Mouse (Mus musculus): Measurements from ENCODE around the gene Ptges.

Ptges gene

GRCm38 (mm10) chr2:30901646-30902160, 28.0 kb downstream of the Ptges start:
- no peak for DNase-seq (ENCODE audit: low read depth)

DNA sequence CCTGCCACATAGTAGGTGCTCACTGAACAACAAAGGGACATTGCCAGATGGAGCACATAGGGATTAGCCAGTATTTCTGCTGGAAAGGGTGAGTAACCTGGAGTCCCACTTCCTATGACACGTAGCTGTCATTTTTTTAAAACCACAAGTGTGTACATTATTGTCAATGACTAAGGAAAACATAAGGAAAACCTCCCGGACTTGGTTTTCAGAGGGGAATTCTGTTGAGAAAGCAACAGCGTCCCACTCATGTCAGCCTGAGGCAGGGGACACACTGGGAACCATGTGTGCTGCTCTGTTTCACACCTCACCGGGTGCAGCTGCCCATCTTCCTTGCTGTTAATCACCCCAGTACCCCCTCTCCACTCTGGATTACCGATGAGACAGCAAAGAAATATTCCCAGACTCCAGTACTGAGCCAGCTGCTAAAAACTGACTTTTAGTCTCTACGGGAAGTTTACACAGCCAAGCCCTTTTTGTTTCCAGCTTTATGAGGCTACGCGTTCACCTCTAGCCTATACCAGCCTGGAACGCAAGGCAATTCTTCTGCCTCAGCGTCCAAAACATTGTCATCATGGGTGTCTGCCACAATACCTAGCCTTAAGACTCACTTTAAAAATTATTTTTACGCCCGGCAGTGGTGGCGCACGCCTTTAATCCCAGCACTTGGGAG, 30.1 kb downstream of the Ptges start:
- DNase-seq (ENCODE audit: low read depth), result no peak

DNA sequence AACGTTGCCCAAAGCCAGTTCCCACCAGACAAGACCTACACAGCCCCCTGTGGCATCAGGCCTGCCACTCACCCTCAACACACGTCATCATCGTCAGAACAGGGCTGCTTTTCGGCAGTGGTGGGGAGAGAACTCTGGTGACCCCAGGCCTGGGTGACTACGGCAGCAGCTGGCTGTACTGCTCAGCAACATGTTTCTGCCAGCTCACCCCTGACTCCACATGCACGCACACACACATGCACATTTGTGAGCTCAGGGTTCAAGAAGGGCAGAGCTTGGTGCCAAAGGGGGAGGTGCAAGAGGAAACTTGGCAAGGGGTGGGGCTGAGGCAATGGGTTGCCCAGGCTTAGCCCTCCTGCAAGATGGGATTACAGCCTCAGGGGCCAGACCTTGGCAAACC, 32.4 kb downstream of the Ptges start:
- peak; percentile 70 for DNase-seq (ENCODE audit: low read depth)

- no peak for DNase-seq (ENCODE audit: low read depth)
Observed at GRCm38 (mm10) chr2:30893946-30894345, 35.7 kb downstream of the Ptges start.

DNA sequence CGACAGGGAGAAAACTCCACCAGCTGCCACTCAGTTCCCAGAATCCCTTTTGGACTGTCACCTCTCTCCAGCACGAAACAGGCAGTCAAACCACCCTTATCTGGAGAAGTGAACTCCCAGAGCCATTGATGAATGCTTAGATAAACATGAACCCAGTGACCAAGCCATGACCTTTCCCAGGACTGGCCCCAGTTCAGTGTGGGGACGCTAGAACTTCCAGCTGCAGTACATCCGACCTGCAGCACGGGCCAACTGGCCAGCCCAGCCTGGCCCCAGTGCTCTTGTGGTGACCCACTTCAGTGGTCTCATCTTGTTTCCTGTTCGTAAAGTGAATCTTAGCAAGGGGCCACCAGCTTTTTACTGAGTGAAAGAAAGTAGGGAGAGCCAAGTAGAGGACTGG, 36.3 kb downstream of the Ptges start:
- no peak for DNase-seq (ENCODE audit: low read depth)

DNA sequence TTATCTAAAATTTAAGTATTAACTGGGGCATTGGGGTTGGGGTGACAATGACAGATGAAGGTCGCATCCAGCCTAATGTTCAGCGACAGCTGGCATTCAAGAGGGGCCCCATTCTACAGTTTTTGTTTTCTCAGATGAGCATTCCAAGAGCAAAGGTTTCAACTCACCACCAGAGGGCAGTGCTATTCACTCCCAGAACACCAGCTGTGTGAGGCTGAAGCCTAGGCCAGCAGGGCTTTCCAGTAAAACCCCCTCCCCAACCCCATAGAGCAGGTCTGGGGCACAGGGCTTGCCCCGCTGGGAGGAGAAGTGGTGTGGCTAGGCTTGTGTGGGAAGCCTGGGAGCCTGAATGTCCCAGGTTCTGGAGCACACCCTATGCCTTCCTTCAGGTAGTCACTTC, 38.7 kb downstream of the Ptges start:
- DNase-seq (ENCODE audit: low read depth), result peak; percentile 73

GRCm38 (mm10) chr2:30885453-30886163, 44.1 kb downstream of the Ptges start:
- no peak for DNase-seq (ENCODE audit: low read depth)

- no peak for DNase-seq (ENCODE audit: low read depth)
Observed at GRCm38 (mm10) chr2:30884852-30885373, 44.8 kb downstream of the Ptges start.

DNA sequence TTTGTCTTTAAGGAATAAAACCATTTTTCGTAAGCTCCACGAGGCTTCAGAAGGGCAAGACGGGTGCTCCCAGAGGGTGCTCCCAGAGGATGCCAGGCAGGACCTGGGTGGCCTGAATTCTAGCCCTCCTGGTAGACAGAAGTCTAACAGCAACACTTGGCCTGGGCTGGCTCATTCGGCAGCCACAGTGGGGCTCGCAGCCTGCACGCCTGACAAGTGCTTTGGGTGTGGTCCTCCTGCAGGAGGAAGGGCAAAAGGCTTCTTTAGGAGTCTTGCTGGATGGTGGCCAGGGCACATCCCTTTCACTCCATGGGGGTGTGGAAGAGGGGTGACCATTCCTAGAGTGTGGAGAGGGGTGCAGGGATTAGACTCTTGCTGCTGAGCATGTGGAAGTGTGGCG, 48.4 kb downstream of the Ptges start:
- DNase-seq (ENCODE audit: low read depth), result no peak

DNA sequence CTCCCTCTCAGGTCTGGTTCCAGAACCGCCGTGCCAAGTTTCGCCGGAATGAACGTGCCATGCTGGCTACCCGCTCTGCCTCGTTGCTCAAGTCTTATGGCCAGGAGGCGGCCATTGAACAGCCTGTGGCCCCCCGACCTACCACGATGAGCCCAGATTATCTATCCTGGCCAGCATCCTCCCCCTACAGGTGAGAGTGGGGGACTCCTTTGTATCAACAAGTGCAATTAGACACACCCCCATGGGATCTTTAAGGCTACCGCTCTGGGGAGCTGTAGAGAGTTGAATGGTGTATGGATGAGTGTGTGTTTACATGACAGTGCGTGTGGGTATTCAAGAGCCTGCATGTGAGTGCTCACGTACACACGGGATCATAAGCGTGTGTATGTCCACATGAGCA, 50.2 kb downstream of the Ptges start:
- DNase-seq (ENCODE audit: low read depth), result no peak

- no peak for DNase-seq (ENCODE audit: low read depth)
Observed at GRCm38 (mm10) chr2:30875621-30876432, 53.8 kb downstream of the Ptges start.

- no peak for DNase-seq (ENCODE audit: low read depth)
Observed at GRCm38 (mm10) chr2:30875096-30875495, 54.6 kb downstream of the Ptges start.

DNA sequence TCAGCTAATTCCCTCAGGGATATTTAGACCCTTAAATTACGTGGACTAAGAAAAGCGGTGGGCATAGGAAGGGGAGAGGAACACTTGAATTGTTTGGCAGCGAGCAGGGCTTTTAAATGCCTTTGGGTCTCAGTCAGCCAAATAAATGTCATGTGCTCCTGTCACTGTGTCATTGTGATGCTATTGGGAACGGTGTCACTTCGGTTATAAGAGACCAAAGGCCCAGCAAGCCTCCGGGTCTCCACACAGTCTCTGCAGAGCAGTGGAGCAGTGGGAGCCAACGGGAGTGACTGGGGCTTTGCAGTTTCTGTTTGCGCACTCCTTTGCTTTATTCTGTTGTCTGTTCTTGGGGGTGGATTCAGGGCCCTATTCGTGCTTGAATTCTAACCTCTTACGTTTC, 55.2 kb downstream of the Ptges start:
- DNase-seq (ENCODE audit: low read depth), result no peak

DNA sequence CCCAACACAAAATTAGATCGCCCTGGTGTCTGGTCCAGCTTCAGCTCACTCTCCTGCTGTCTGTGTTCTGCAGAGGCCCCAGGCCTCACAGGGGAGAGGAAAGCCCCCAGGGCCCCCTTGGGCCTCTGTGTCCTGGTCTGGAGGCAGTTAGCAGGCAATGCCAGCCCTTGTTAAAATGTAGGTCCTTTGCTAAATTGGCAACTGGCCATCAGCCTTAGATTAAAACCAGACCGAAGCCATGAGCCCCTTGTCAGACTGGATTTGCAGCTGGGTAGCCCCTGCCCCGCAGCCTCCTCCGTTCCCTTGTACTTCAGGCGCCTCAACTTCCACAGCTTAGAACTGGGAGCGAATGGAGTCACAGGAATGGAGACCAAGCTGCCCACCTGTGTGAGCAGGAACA, 57.0 kb downstream of the Ptges start:
- no peak for DNase-seq (ENCODE audit: low read depth)

DNA sequence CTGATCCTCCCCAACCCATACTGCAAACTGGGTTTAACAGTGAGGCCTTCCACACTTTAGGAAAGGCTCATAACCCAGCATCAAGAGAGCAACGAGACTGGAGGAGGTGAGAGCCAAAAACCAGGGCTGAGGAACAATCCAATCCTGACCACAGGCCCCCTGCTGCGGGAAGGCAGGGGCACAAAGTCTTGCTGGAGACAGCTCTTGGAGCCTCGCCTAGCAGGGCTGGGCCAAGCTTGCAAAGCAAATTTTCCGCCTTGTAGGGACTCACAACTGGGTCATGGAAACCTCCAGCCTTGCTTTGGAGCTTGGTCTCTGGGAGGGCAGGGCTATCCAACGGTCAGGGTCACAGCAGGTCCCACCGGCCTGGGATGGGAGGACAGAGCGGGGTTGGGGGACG, 58.8 kb downstream of the Ptges start:
- DNase-seq (ENCODE audit: low read depth), result no peak

- no peak for DNase-seq (ENCODE audit: low read depth)
Observed at GRCm38 (mm10) chr2:30865426-30865825, 64.2 kb downstream of the Ptges start.

DNA sequence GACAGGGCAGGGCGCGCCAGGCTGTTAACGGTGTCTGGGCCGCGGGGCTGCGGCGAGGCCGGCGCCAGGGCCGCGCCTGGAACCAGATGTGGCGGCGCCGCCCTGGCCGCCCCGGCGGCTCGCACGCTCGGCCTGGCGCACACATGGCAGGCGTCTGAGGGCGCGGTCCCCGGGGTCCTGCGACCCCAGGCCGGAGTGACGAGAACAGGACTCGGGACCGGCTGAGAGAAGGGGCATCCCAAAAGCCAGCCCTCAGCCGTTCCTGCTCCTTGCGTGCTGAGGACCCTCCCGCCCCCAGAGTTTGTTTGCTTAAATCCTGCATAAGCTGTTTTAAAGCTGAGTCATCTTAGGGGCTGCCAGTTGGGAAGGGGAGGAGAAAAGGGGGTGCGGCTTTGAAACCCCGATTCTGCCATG, 64.7 kb downstream of the Ptges start:
- no peak for DNase-seq (ENCODE audit: low read depth)

GRCm38 (mm10) chr2:30863574-30863973, 66.1 kb downstream of the Ptges start:
- DNase-seq (ENCODE audit: low read depth), result peak; percentile 13

- no peak for DNase-seq (ENCODE audit: low read depth)
Observed at GRCm38 (mm10) chr2:30862081-30862480, 67.6 kb downstream of the Ptges start.

DNA sequence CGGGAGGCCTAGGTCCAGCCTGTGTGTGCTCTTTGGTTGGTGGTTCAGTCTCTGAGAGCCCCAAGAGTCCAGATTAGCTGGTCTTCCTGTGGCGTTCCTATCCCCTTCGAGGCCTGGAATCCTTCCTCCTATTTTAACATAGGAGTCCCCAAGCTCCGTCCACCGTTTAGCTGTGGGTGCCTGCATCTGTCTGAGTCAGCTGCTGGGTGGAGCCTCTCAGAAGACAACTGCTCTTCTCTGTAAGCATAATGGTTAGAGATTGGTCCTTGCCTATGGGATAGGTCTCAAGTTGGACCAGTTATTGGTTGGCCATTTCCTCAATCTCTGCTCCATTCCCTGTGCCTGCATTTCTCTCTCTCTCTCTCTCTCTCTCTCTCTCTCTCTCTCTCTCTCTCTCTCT, 69.9 kb downstream of the Ptges start:
- DNase-seq (ENCODE audit: low read depth), result no peak

DNA sequence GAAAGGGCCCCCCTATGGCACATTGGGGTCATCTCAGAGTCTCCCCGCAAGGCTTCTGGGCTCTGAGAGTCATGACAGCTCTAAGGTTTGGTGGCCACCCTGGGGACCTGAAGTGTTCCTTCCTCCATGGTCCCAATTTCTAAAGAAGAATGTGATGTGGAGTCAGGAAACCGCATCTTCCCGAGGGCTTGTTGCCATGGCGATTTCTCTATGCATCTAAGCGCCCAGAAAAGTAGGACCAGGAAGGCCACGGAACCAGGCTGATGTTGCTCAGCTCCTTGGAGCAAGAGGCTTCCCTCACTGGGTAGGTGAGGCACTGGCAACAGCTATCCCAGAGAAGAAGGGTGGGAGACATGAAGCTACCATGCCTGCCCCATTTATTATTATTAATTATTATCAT, 72.6 kb downstream of the Ptges start:
- no peak for DNase-seq (ENCODE audit: low read depth)

- DNase-seq (ENCODE audit: low read depth), result no peak
Observed at GRCm38 (mm10) chr2:30852771-30853313, 76.8 kb downstream of the Ptges start.

Data from 416B (cell line).